Mouse (Mus musculus) myocyte (in vitro differentiated cells): ENCODE data around the gene Hlcs. TPM values are rescaled to one million over a fixed set of nuclear protein-coding genes. Genes with fewer than 3 reads are reported as not detected.

Experiments used
- H3K27me3 ChIP-seq: one replicate; pipeline ENCODE4 v1.6.1; 2011; ENCODE audit not compliant: control insufficient read depth, insufficient read depth, insufficient read length
- H3K36me3 ChIP-seq: one replicate; pipeline ENCODE4 v1.6.1; 2011; ENCODE audit not compliant: control insufficient read depth, insufficient read depth
- H3K4me2 ChIP-seq: one replicate; pipeline ENCODE4 v1.6.1; 2011; ENCODE audit warnings: low read depth, control low read depth
- H3K4me3 ChIP-seq: one replicate; pipeline ENCODE4 v1.5.1; 2011; ENCODE audit warnings: mild to moderate bottlenecking, control low read depth, moderate library complexity
- H3K79me2 ChIP-seq: one replicate; pipeline ENCODE4 v1.6.1; 2011; ENCODE audit not compliant: control insufficient read depth, insufficient read depth
- H3ac ChIP-seq: one replicate; pipeline ENCODE4 v1.6.1; 2011; ENCODE audit not compliant: control insufficient read depth, insufficient read length
- CEBPB ChIP-seq: IDR thresholded peaks from 2 replicates; pipeline ENCODE4 v1.6.1; 2011; ENCODE audit warnings: mild to moderate bottlenecking, moderate library complexity; ENCODE audit not compliant: poor library complexity, insufficient read depth, severe bottlenecking
- E2F4 ChIP-seq: IDR thresholded peaks from one replicate; pipeline ENCODE4 v1.6.1; 2011; ENCODE audit warnings: mild to moderate bottlenecking, control low read depth, moderate library complexity; ENCODE audit not compliant: insufficient read depth
- MAX ChIP-seq: IDR thresholded peaks from one replicate; pipeline ENCODE4 v1.6.1; 2011; ENCODE audit warnings: low read depth, mild to moderate bottlenecking, control low read depth
- MYOD1 ChIP-seq, 3 experiments: IDR thresholded peaks; one replicate each; pipeline ENCODE4 v1.6.1; 2011; ENCODE audit warnings: control low read depth in 2 of 3, low read depth in 2 of 3, mild to moderate bottlenecking in 2 of 3, moderate library complexity in 1 of 3; ENCODE audit not compliant: insufficient read length in 2 of 3, control insufficient read depth in 1 of 3
- MYOG ChIP-seq, 3 experiments: IDR thresholded peaks; one replicate each; pipeline ENCODE4 v1.6.1; 2011; ENCODE audit warnings: control low read depth in 2 of 3, low read depth in 2 of 3, mild to moderate bottlenecking in 2 of 3; ENCODE audit not compliant: insufficient read length in 2 of 3, control insufficient read depth in 1 of 3, insufficient read depth in 1 of 3
- POLR2A ChIP-seq: IDR thresholded peaks from one replicate; pipeline ENCODE4 v1.6.1; 2011; ENCODE audit warnings: low read depth, mild to moderate bottlenecking, control low read depth, moderate library complexity; ENCODE audit not compliant: insufficient read length
- POLR2AphosphoS2 ChIP-seq: IDR thresholded peaks from one replicate; pipeline ENCODE4 v1.6.1; 2011; ENCODE audit warnings: low read depth, control low read depth; ENCODE audit not compliant: insufficient read length
- REST ChIP-seq: IDR thresholded peaks from one replicate; pipeline ENCODE4 v1.6.1; 2011; ENCODE audit warnings: mild to moderate bottlenecking, control low read depth, moderate library complexity; ENCODE audit not compliant: insufficient read depth, insufficient read length
- SRF ChIP-seq: IDR thresholded peaks from one replicate; pipeline ENCODE4 v1.6.1; 2011; ENCODE audit warnings: low read depth; ENCODE audit not compliant: control insufficient read depth, insufficient read length
- TCF12 ChIP-seq: IDR thresholded peaks from one replicate; pipeline ENCODE4 v1.6.1; 2011; ENCODE audit warnings: mild to moderate bottlenecking, control low read depth; ENCODE audit not compliant: poor library complexity, insufficient read depth, severe bottlenecking
- TCF3 ChIP-seq: IDR thresholded peaks from one replicate; pipeline ENCODE4 v1.6.1; 2011; ENCODE audit warnings: low read depth, control low read depth; ENCODE audit not compliant: insufficient read length
- USF1 ChIP-seq: IDR thresholded peaks from one replicate; pipeline ENCODE4 v1.6.1; 2011; ENCODE audit warnings: low read depth, mild to moderate bottlenecking, control low read depth, moderate library complexity
- polyA plus RNA-seq: library from polyadenylated mRNA; unstranded; fragments of >200 nt; fragmentation: generic; extraction: Trizol; gene quantifications from one replicate; pipeline ENCODE4 v1.2.1, GENCODE M21; 2012; ENCODE audit warnings: missing spikeins

The Hlcs gene
- polyA plus RNA-seq, 1 experiment, result 3.2 TPM

DNA sequence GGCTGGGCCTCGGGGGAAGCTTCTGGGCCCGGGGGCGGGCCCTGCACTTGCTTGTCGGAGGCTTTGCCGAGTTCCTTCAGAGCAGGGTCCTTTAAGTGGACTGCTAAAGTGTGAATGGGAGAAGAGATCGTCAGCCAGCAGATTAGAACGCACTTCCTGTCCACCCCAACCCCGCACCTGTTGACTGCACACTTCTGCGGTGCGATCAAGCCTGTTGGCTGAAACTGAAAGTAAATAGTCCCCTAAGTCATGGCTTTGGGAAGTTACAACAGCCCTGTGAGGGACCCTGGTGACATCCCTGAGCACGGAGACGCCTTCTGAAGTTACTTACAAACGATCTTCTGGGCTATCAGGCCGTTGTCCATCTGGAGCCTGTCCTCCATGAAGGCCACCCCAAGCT, 45.2 kb downstream of the Hlcs start:
- H3K27me3 ChIP-seq, result no peaks in the 10 kb centered on the region
- H3K36me3 ChIP-seq, result no peaks in the 10 kb centered on the region
- no peak overlapping the region for H3K4me3 ChIP-seq
- H3K4me2 ChIP-seq, result no peak overlapping the region
- no peak for TF ChIP-seq SRF
- no peak for TF ChIP-seq E2F4
- TF ChIP-seq MYOG (IDR thresholded peaks at IDR 0.05; ENCODE audit: control insufficient read depth in 1 of 3, insufficient read depth in 1 of 3, insufficient read length in 2 of 3, low read depth in 2 of 3), result no peak
- TF ChIP-seq USF1, result no peak
- H3ac ChIP-seq, result no peak overlapping the region
- no peaks in the 10 kb centered on the region for H3K79me2 ChIP-seq

GRCm38 (mm10) chr16:94264611-94265010, 48.8 kb downstream of the Hlcs start:
- Histone ChIP-seq H3ac (no peak overlapping the region), H3K4me2 (no peak overlapping the region), H3K36me3 (no peaks in the 10 kb centered on the region), H3K27me3 (no peaks in the 10 kb centered on the region), H3K79me2 (no peaks in the 10 kb centered on the region), H3K4me3 (no peak overlapping the region)
- TF ChIP-seq MAX (no peak), E2F4 (no peak), TCF3 (no peak), USF1 (no peak), MYOD1 (IDR thresholded peaks at IDR 0.05; ENCODE audit: control insufficient read depth in 1 of 3, insufficient read length in 2 of 3, low read depth in 2 of 3) (no peak), SRF (no peak), REST (no peak)

DNA sequence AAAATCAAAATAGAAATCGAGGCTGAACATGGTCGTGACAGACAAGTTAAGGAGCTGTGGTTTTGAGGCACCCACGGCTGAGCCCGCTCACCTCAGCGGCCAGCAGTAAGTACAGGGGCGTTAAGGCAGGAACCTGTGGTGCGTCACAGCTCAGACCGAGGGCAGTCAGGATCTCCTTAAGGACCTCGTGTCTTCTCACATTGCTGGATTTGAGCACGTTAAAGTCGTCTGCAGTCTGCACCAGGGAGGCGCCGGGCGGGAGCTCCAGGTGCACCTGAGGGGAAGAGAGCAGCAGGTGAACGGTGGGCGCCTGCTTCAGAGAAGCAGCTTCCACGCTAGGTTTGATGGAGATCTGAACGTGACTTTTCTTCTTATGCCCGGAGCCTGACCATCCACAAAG, 50.9 kb downstream of the Hlcs start:
- Histone ChIP-seq H3K79me2 (no peaks in the 10 kb centered on the region), H3K4me2 (no peak overlapping the region), H3K4me3 (no peak overlapping the region), H3K36me3 (no peaks in the 10 kb centered on the region), H3ac (no peak overlapping the region), H3K27me3 (no peaks in the 10 kb centered on the region)
- no peak for TF ChIP-seq SRF
- TF ChIP-seq POLR2A, result no peak
- no peak for TF ChIP-seq MYOD1 (IDR thresholded peaks at IDR 0.05; ENCODE audit: control insufficient read depth in 1 of 3, insufficient read length in 2 of 3, low read depth in 2 of 3)
- TF ChIP-seq MYOG (IDR thresholded peaks at IDR 0.05; ENCODE audit: control insufficient read depth in 1 of 3, insufficient read depth in 1 of 3, insufficient read length in 2 of 3, low read depth in 2 of 3), result no peak
- TF ChIP-seq USF1, result no peak
- TF ChIP-seq E2F4, result no peak
- TF ChIP-seq POLR2AphosphoS2, result no peak
- TF ChIP-seq REST, result no peak
- TF ChIP-seq TCF3, result no peak
- TF ChIP-seq CEBPB, result no peak
- no peak for TF ChIP-seq TCF12
- TF ChIP-seq MAX, result no peak

GRCm38 (mm10) chr16:94260938-94261630, 52.3 kb downstream of the Hlcs start:
- Histone ChIP-seq H3K4me3 (no peak overlapping the region), H3K4me2 (no peak overlapping the region), H3ac (no peak overlapping the region), H3K27me3 (no peaks in the 10 kb centered on the region), H3K79me2 (no peaks in the 10 kb centered on the region), H3K36me3 (no peaks in the 10 kb centered on the region)
- TF ChIP-seq USF1 (no peak), TCF12 (no peak), E2F4 (no peak), SRF (no peak), TCF3 (no peak), MYOG (IDR thresholded peaks at IDR 0.05; ENCODE audit: control insufficient read depth in 1 of 3, insufficient read depth in 1 of 3, insufficient read length in 2 of 3, low read depth in 2 of 3) (no peak), POLR2AphosphoS2 (no peak)

DNA sequence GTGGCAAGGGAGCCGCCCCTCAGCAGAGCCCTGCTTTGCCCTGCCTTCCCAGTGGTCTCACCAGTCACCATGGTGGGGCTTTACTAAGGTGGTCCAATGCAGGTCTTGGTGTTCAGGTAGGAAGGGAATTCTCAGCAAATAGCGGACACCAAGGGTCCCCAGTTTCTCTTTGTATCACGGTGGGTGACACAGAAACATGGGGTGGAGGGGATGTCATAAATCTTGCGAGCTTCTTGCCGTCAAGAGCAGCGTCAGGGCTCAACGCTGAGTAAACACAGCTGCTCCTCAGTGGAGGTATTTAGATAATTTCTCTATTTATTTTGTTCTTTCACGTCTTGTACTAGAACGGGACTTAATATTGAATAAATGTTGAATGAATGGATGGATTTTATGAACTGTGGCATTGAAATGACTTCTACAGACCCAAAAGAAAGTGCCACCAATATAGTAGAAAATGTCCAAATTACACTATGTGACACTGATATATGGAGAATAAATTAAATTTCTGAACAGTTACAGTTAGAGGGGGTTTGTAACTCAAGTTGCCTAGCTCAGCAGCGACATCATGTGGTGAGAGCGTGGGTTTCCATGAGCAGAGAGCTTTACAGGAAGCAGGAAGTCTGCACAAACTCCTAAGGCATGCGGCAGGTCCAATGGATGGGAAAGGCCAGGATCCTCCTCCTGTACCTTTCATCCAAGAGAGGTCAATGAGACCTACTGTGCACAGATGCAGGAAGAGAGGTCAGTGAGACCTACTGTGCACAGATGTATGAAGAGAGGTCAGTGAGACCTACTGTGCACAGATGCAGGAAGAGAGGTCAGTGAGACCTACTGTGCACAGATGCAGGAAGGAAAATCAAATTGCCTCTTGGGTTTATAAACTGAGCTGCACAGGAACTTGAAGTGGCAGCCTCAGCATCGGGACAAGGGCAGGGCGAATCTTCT, 54.7 kb downstream of the Hlcs start:
- TF ChIP-seq MYOD1 (IDR thresholded peaks at IDR 0.05; ENCODE audit: control insufficient read depth in 1 of 3, insufficient read length in 2 of 3, low read depth in 2 of 3), result no peak
- TF ChIP-seq POLR2A, result no peak
- TF ChIP-seq E2F4, result no peak
- Histone ChIP-seq H3K4me3 (no peak overlapping the region), H3K36me3 (no peaks in the 10 kb centered on the region), H3ac (no peak overlapping the region), H3K79me2 (no peaks in the 10 kb centered on the region), H3K27me3 (no peaks in the 10 kb centered on the region), H3K4me2 (no peak overlapping the region)
